Mouse (Mus musculus): ENCODE data around the gene Msantd2.

The Msantd2 gene

GRCm38 (mm10) chr9:37488611-37489396 is at the start of gene Msantd2:
TSS of gene Msantd2 (plus strand) at chr9:37489319.
- peak; percentile 78 to 80 for DNase-seq (ENCODE audit: low spot score in 2 of 2)

- DNase-seq (ENCODE audit: low spot score in 2 of 2) = no peak
Measured at GRCm38 (mm10) chr9:37452401-37452800, 36.7 kb upstream of the Msantd2 start.

GRCm38 (mm10) chr9:37453328-37453727 is 35.8 kb upstream of the Msantd2 start:
- no peak for DNase-seq (ENCODE audit: low spot score in 2 of 2)

GRCm38 (mm10) chr9:37454011-37454492 is 35.1 kb upstream of the Msantd2 start:
- DNase-seq (ENCODE audit: low spot score in 2 of 2) = no peak

GRCm38 (mm10) chr9:37454991-37455390 is 34.1 kb upstream of the Msantd2 start:
- no peak for DNase-seq (ENCODE audit: low spot score in 2 of 2)

GRCm38 (mm10) chr9:37455868-37456267 is 33.3 kb upstream of the Msantd2 start:
- DNase-seq (ENCODE audit: low spot score in 2 of 2) = no peak

GRCm38 (mm10) chr9:37456481-37456910 is 32.6 kb upstream of the Msantd2 start:
- peak; percentile 28 to 34 for DNase-seq (ENCODE audit: low spot score in 2 of 2)

- no peak for DNase-seq (ENCODE audit: low spot score in 2 of 2)
Measured at GRCm38 (mm10) chr9:37457151-37457550, 32.0 kb upstream of the Msantd2 start.

- DNase-seq (ENCODE audit: low spot score in 2 of 2) = no peak
Measured at GRCm38 (mm10) chr9:37459665-37460042, 29.5 kb upstream of the Msantd2 start.

- DNase-seq (ENCODE audit: low spot score in 2 of 2) = peak; percentile 52 to 55
Measured at GRCm38 (mm10) chr9:37460043-37460960, 28.8 kb upstream of the Msantd2 start.

- no peak for DNase-seq (ENCODE audit: low spot score in 2 of 2)
Measured at GRCm38 (mm10) chr9:37460961-37461340, 28.2 kb upstream of the Msantd2 start.

GRCm38 (mm10) chr9:37461571-37461970 is 27.5 kb upstream of the Msantd2 start:
- DNase-seq (ENCODE audit: low spot score in 2 of 2) = no peak

- peak; percentile 16 to 18 for DNase-seq (ENCODE audit: low spot score in 2 of 2)
Measured at GRCm38 (mm10) chr9:37462764-37463163, 26.4 kb upstream of the Msantd2 start.

- no peak for DNase-seq (ENCODE audit: low spot score in 2 of 2)
Measured at GRCm38 (mm10) chr9:37473611-37474125, 15.5 kb upstream of the Msantd2 start.

GRCm38 (mm10) chr9:37474923-37475322 is 14.2 kb upstream of the Msantd2 start:
- no peak for DNase-seq (ENCODE audit: low spot score in 2 of 2)

GRCm38 (mm10) chr9:37485146-37485545 is 4.0 kb upstream of the Msantd2 start:
- DNase-seq (ENCODE audit: low spot score in 2 of 2) = no peak

GRCm38 (mm10) chr9:37488041-37488440 is 1.1 kb upstream of the Msantd2 start:
- DNase-seq (ENCODE audit: low spot score in 2 of 2) = no peak

- DNase-seq (ENCODE audit: low spot score in 2 of 2) = peak; percentile 12 to 13
Measured at GRCm38 (mm10) chr9:37489446-37490120, 464 bp downstream of the Msantd2 start.

- DNase-seq (ENCODE audit: low spot score in 2 of 2) = no peak
Measured at GRCm38 (mm10) chr9:37495761-37496160, 6.6 kb downstream of the Msantd2 start.

GRCm38 (mm10) chr9:37496325-37496724 is 7.2 kb downstream of the Msantd2 start:
- no peak for DNase-seq (ENCODE audit: low spot score in 2 of 2)

- DNase-seq (ENCODE audit: low spot score in 2 of 2) = no peak
Measured at GRCm38 (mm10) chr9:37500201-37500600, 11.1 kb downstream of the Msantd2 start.

GRCm38 (mm10) chr9:37501170-37501569 is 12.1 kb downstream of the Msantd2 start:
- no peak for DNase-seq (ENCODE audit: low spot score in 2 of 2)
